Mouse (Mus musculus) layer of hippocampus, adult 8-10 months (tissue): ENCODE results near the gene Gsn. TPM values are rescaled to one million over a fixed set of nuclear protein-coding genes. Genes with fewer than 3 reads are reported as not detected.

Experiments
- DNase-seq, 2 experiments: peaks; one replicate each; pipeline ENCODE4 v3.0.0; 2022; ENCODE audit warnings: low spot score in 2 of 2
- total RNA-seq, 4 experiments: library from RNA; stranded (reverse); gene quantifications; 2 replicates each; pipeline ENCODE4 v1.2.4; 2022

The Gsn gene
- total RNA-seq, 4 experiments from 2014 or later: 41.3 to 77.4 (median 60.0) TPM

DNA sequence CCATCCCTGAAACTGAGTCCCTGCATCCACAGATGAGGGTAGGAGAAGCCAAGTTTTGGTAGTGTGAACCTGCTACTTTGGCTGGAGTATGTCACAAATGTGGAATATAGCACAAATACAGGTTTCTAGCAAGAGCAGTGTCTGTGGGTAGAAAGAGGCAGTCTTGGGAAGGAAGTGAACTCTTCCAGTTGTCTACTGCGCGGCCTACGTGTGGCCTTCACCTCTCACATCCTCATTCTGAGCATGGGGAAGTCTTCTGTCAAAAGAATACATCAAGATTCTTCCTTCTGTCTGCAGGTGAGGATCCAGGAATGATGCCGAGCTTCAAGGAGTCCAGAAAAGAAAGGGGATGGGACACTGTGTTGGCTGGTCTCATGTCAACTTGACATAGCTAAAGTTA, 2.4 kb upstream of the Gsn start:
- no peak for DNase-seq

GRCm38 (mm10) chr2:35255004-35255403, 1.2 kb upstream of the Gsn start:
- no peak for DNase-seq

DNA sequence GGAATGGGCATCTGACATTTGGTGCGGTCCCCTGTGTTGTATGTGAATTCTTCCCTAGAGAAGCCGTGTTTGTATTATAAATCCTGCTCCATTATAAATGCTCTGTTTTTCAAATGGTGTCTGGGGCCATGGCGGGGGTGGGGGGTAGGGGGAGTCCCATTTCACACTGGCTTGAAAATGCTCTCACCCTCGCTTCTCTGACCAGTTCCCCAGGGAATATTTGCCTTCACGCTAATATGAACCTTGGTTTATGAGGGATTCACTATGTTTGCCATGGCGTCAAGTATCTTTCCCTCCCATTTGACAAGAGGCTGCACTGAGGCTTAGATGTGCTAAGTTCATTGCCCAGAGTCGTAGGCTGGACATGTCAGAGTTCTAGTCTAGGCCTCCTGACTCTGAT, 718 bp upstream of the Gsn start:
- DNase-seq: no peak

DNA sequence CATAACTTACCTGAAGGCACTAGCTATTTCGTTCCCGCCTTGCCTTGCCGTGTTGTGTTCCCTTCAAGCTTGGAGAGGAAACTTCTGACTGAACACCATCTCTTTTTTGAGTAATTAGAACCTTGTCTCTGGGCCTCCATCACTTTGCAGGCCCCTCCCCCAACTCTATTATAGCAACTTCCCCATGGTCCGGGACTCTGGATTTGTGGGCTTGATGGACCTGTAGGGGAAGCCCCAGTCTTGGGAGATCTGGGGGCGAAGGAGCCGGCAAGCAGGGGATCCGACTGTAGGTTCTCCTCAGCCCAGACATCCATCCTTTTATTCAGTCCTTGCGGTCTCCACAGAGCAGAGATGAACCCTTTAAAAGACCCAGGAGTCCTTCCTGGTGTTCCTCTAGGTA, 752 bp downstream of the Gsn start:
- DNase-seq: no peak

DNA sequence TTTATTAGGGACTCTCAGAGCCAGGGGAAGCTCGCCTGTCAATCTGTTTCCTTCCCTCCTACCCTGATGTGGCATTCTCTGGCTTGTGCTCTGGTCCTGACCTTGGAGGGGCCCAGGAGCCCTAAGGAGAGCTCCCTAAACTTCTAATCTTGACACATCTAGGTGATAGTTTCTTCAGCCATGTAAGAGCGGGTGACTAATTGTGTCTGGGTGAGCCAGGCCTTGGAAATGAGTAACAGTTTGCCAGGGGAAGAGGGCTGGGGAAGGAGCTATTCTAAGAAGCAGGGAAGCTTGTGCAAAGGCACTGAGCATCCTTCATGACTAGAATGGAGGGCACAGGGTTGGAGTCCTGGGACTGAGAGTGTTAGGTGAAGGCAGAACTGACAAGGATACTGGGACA, 1.7 kb downstream of the Gsn start:
- DNase-seq: no peak

DNA sequence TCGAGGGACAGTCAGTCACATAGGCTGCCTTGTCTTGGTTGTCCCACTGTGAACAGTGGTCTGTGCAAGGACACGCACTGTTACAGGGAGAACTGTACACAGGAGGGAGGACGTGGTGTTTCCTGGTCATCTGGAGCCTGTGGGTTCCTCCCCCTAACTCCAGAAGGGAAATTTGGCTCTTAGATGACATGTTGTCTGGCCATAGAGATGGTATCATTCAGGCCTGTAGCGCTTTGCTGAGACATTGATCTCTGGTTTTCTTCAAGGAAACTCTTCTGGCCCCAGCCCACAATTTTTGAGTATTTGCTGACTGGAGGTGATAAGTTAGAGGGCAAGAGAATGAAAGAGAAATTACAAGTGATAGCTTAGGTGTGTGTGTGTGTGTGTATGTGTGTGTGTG, 2.4 kb downstream of the Gsn start:
- DNase-seq: no peak

GRCm38 (mm10) chr2:35259338-35260080, 3.3 kb downstream of the Gsn start:
- no peak for DNase-seq

- no peak for DNase-seq
These were observed 4.1 kb downstream of the Gsn start for GRCm38 (mm10) chr2:35260291-35260690.

DNA sequence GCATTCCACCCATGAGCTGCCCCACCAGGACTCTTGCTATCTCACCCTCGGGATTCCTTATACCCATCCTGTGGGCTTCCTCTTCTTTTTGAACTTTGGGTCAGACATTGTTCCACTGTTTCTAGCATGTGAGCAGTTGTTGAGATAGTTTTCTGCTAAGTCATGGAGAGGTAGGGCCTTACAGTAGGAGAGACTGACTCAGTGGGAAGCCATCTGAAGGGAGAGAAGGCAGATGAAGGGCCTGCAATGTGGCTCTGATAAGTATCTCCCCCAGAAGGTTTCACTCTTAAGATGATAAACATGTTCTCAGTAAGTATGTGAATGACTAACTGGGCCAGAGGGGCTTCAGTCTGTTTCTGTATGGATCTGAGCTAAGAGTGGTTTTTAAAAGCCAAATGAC, 7.9 kb downstream of the Gsn start:
- no peak for DNase-seq

DNA sequence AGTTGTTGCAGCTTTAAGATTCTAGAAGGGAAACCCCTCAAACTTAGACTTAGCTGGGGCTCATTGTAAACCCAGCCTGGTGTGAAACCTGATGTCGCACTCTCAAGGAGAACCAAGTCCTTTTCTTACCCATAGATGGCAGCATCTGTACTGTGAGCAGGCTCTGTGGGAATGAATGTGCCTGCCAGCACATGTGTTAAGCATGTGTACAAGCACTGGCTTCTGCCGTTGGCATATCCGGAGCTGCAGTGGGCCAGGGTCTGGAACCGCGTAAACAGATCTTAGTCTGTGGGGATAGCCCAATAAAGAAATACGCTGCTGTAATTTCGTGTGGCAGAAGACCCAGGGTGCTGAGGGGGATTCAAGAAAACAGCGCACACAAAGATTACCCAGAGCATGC, 9.1 kb downstream of the Gsn start:
- DNase-seq: no peak

- no peak for DNase-seq
These were observed 9.6 kb downstream of the Gsn start for GRCm38 (mm10) chr2:35265775-35266174.

DNA sequence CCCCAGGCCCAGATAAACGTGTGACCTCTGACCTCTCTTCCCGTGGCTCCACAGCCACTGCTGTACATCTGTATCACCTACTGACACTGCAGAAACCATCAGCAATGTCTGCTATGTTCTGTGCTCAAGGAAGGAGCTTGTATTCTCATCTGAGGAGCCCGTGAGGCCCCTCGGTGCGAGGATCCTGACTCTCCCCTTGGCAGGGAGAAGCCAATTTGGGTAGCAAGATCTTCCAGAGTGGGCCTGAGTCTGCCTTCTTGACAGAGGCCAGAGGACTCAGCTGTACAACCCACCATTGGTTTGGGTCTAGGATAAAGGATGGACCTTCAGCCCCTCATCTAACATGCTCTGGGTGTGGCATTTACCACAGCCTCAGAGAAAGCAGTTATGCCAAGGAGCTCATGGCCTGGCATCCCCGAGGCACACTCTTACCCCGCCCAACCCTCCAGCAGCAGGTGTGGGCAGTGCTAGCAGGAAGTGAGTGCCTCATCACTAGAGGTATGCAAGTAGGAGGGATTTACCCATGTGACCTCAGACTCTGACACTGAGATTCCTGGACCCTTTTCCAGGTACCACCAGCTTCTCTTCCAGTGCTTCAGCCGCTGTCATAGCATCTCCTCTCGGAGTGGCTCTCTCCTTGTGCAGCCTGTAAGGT, 10.2 kb downstream of the Gsn start:
- DNase-seq: no peak

- no peak for DNase-seq
These were observed 11.1 kb downstream of the Gsn start for GRCm38 (mm10) chr2:35267156-35267875.

DNA sequence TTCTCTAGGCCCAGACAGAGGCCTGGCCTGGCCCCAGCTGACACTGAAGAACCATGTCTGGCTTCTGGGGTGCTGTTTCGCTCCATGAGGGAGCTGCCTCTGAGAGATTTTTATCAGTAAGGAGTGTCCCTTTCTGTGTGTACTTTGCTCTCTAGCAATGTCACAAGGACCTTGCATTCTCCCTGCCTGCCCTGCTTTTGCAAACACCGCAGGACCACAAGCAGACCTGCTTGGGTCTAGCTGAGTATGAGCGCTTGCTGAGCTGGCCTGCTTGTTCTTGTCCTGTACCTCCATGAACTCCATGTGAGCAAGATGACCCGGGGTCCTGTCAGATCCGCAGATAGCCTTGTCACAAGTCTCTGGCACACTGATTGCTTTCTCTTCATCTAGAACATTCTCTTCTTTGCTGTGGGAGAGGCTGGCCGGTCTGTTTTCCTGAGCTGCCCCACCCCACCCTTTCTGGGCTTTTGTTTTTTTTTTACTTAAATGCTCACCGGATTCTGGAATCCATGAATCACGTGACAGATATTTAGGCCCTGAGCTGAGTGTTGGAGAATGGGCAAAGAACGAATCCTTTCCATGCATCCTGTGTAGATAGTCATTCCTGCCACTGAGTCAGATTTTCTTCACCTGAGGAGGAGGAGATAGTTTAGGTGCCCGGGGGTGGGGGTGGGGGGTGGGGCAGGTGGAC, 11.8 kb downstream of the Gsn start:
- no peak for DNase-seq

DNA sequence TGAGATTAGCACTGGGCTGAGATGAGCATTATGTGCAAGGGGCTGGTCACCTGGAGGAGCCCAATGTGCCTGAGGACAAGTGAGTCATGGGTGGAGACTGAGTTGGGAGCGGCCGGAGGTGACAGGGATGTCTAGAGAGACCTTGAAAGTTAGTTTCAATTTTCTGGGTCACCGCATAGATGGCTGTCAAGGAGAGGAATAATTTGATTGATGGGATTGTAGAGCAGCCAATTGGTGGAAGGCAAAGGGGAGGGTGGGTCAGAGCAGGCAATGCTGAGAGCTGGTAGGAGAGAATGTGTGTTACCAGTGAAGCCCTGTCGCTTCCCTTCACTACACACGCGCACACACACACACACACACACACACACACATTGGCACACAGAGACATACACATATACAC, 13.0 kb downstream of the Gsn start:
- no peak for DNase-seq

DNA sequence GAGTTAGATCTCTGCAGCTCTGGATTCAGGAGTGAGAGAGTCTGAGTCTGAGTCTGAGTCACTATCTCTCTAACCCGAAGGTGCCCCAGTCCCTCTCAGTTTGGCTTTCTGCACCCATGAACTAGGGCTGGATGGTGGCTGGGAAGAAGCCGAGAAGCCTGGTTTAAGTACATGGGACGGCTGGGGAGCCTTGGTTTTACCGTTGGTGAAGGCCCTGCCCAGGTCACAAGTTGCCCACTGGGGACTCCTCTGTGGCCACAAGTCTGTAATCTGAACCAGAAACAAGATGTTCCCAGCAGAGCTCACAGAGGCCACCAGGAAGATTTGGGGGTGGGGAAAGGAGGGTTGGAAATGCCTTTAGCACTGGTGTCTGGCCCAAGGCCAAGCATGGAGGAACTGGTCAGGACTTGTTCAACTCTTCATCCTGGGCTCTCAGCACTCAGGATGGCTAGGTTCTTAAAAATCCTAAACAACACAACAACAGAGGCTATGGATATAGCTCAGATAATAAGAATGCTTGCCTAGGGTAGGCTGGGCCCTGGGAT, 13.6 kb downstream of the Gsn start:
- no peak for DNase-seq

GRCm38 (mm10) chr2:35270531-35270984, 14.4 kb downstream of the Gsn start:
- DNase-seq: no peak

DNA sequence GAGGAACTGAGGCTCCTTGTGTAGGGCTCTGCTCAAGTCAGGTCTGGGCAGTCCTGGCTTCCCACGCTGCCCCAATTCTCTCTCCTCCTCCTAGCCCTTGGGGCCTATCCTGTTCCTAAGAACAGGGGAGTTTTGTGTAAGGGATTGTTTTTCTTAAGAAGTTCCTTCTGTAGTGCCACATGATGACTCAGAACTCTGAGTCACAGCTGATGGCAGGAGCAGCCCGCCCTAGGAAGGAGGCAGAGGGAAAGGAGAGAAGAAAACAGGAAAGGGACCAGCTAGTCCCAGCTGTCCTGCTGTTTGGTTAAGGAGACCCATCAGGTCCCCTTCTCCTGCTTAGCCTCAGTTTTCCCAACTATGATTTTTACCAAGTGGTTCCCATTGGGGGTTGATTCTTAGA, 15.6 kb downstream of the Gsn start:
- no peak for DNase-seq

- no peak for DNase-seq
These were observed 16.7 kb downstream of the Gsn start for GRCm38 (mm10) chr2:35272881-35273280.

GRCm38 (mm10) chr2:35273536-35273935, 17.4 kb downstream of the Gsn start:
- peak; percentile 48 to 59 for DNase-seq

DNA sequence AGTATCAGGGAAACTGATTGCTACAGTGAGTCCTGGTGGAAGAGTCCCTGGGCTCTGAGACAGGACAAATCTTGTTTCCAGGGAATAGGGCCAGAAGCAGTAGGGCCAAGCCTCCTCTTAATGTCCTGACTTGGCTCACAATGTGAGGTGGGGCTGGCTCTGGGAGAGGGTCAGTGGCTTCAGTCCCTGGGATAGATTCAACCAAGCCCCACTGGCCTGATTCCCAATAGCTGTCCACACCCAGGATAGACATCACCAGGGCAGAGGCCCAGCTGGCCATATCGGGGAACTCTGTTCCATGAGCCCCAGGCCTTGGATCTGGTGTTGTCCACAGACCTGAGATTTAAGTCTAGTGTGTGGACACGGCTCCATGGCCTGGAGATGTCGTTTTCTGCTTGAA, 21.5 kb downstream of the Gsn start:
- no peak for DNase-seq
